Mouse (Mus musculus) E14TG2a.4 (cell line): ENCODE data around the gene Olfr801.

Experiments
- H3K27me3 ChIP-seq: 2 replicates; pipeline ENCODE4 v1.6.1; 2014; ENCODE audit warnings: low read length, control low read depth; ENCODE audit not compliant: insufficient read depth
- H3K36me3 ChIP-seq: 2 replicates; pipeline ENCODE4 v1.6.1; 2014; ENCODE audit warnings: low read length, control low read depth; ENCODE audit not compliant: insufficient read depth
- H3K4me1 ChIP-seq: replicated peaks from 2 replicates; pipeline ENCODE4 v1.6.1; 2014; ENCODE audit warnings: low read depth, low read length, control low read depth
- H3K4me3 ChIP-seq: replicated peaks from 2 replicates; pipeline ENCODE4 v1.5.1; 2014; ENCODE audit warnings: mild to moderate bottlenecking, low read length
- H3K9me3 ChIP-seq: 2 replicates; pipeline ENCODE4 v1.6.1; 2014; ENCODE audit warnings: low read length, control low read depth
- CTCF ChIP-seq: conservative IDR thresholded peaks from 2 replicates; pipeline ENCODE4 v1.5.1; 2014; ENCODE audit warnings: low read length
- NANOG ChIP-seq: IDR thresholded peaks from 2 replicates; pipeline ENCODE4 v1.6.1; 2014; ENCODE audit warnings: borderline replicate concordance, low read length, mixed read lengths
- POU5F1 ChIP-seq: IDR thresholded peaks from 2 replicates; pipeline ENCODE4 v1.6.1; 2014; ENCODE audit warnings: low read length, borderline replicate concordance

Gene Olfr801

GRCm38 (mm10) chr10:129621724-129622123, 51.9 kb downstream of the Olfr801 start:
- TF ChIP-seq CTCF (no peak), POU5F1 (no peak), NANOG (no peak)
- Histone ChIP-seq H3K4me1 (no peaks in the 10 kb centered on the region), H3K4me3 (no peak overlapping the region), H3K36me3 (no peaks in the 10 kb centered on the region), H3K9me3 (no peaks in the 10 kb centered on the region), H3K27me3 (no peaks in the 10 kb centered on the region)
